Mouse (Mus musculus) CH12.LX (cell line): ENCODE data around the gene Gpr137.

Source experiments
- CHD2 ChIP-seq: IDR thresholded peaks from 2 replicates; pipeline ENCODE4 v1.6.1; 2011; ENCODE audit warnings: low read length, improper control_type of control experiment
- CTCF ChIP-seq, 2 experiments: IDR thresholded peaks in 1 of 2; conservative IDR thresholded peaks in 1 of 2; 2 replicates each; pipeline ENCODE4 v1.5.1; 2011 to 2012; ENCODE audit warnings: low read depth in 2 of 2, low read length in 2 of 2, improper control_type of control experiment in 1 of 2, inconsistent platforms in 1 of 2, mild to moderate bottlenecking in 1 of 2, moderate library complexity in 1 of 2
- ETS1 ChIP-seq: conservative IDR thresholded peaks from 2 replicates; pipeline ENCODE4 v1.6.1; 2012; ENCODE audit warnings: low read depth, mild to moderate bottlenecking, inconsistent platforms, low read length, improper control_type of control experiment, moderate library complexity
- HCFC1 ChIP-seq: IDR thresholded peaks from 2 replicates; pipeline ENCODE4 v1.6.1; 2012; ENCODE audit warnings: low read depth, mild to moderate bottlenecking, inconsistent platforms, low read length, improper control_type of control experiment
- IRF4 ChIP-seq: IDR thresholded peaks from 2 replicates; pipeline ENCODE4 v1.6.1; 2014; ENCODE audit warnings: low read depth, mild to moderate bottlenecking, inconsistent platforms, low read length, improper control_type of control experiment
- MAFK ChIP-seq: IDR thresholded peaks from 2 replicates; pipeline ENCODE4 v1.6.1; 2011; ENCODE audit warnings: low read length, improper control_type of control experiment; ENCODE audit not compliant: insufficient replicate concordance
- POLR2A ChIP-seq: IDR thresholded peaks from 2 replicates; pipeline ENCODE4 v1.6.1; 2011; ENCODE audit warnings: low read depth, mild to moderate bottlenecking, improper control_type of control experiment, low read length
- POLR2AphosphoS2 ChIP-seq: IDR thresholded peaks from 2 replicates; pipeline ENCODE4 v1.6.1; 2011; ENCODE audit warnings: low read depth, low read length, improper control_type of control experiment
- UBTF ChIP-seq: IDR thresholded peaks from 2 replicates; pipeline ENCODE4 v1.6.1; 2012; ENCODE audit warnings: low read depth, mild to moderate bottlenecking, inconsistent platforms, low read length, improper control_type of control experiment, moderate library complexity

DNA sequence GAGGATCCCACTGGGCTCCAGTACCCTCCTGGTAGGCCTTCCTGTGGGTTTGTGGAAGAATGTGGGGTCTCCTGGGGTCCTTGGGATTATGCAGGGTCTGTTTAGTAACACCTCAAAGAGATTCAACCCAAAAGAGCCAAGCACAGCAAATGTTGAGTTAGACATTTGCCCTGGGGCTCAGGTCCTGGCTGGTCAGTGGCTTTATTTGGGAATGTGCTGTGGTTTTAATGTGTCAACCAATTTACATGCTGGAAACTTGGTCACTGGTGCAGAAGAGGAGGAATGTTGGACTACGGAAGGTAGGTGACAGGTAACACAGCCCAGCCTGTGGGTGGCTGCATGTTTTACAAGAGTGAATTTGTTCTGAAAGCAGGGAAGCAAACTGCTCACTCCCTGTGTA lies 39.2 kb downstream of the Gpr137 start:
- TF ChIP-seq CTCF (conservative IDR thresholded peaks at IDR 0.05 in 1 of 2, IDR thresholded peaks at IDR 0.05 in 1 of 2; ENCODE audit: low read depth in 2 of 2, low read length in 2 of 2) (no peak), POLR2AphosphoS2 (no peak), POLR2A (no peak), MAFK (no peak), HCFC1 (no peak), CHD2 (no peak), UBTF (no peak), IRF4 (no peak), ETS1 (no peak)
